In the genomic region with DNA sequence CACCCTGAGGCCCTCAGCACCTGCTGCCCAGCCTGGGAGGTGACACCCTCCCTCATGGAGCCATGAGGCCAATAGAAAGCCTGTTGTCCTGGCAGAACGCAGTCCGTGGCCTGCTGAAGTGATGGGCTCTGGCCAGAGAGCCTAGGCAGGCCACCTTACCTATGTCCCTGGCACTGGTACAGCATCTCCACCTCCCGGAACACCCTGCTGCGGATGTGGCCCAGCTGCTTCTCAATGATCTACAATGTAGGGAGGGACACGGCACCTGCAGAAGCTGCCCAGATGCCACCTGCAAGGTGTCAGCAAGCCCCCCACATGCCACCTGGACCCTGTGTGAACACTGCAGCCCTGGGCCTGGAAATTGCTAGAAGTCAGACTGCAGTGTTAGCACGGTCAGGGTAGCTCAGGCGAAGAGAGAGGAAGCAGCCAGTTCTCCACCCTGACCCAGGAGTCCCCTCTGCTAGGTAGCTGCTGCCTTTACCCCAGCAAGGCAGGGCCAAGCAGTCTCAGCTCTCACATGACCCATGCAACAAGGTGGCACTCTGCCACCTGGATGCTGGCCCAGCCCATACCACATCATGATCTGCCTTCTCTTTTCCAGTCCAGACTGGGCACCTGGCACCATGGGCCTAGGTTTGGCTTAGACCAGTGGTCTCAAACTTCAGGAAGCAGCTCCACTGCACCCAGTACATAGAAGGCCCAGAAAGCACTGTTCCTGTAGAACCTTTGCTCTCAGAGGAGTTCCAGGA, we compare ENCODE assay signal across 9 mouse cellular contexts. TPM values are rescaled to one million over a fixed set of nuclear protein-coding genes. Genes with fewer than 3 reads are reported as not detected.
DNase-seq lines count a peak whose midpoint lies in the region; ATAC-seq and TF ChIP-seq lines count a peak whose summit lies in the region.
"Had no signal": no experiment of that assay in that cellular context is flagged by ENCODE, and none has a peak within 500 bp of the region (broad histone marks: within the 10 kb centered on the region; RNA-seq: fewer than 3 reads in every experiment).

No protein-coding gene starts in this region.

- TF ChIP-seq CTCF in intestine, postnatal 0 days (IDR thresholded peaks at IDR 0.05; ENCODE audit: low read depth), result no peak

- no peaks in the 10 kb centered on the region for H3K9me3 ChIP-seq in intestine, postnatal 0 days (ENCODE audit: control insufficient read depth)
- H3K9me3 ChIP-seq: hindbrain, embryonic 15.5 days had no signal

- no peak overlapping the region for H3K9ac ChIP-seq in intestine, postnatal 0 days (ENCODE audit: low read depth, low read length)
- H3K9ac ChIP-seq: hindbrain, embryonic 15.5 days had no signal

- no peak overlapping the region for H3K4me2 ChIP-seq in intestine, postnatal 0 days (replicated peaks; ENCODE audit: low read depth)
- H3K4me2 ChIP-seq: hindbrain, embryonic 15.5 days had no signal

- H3K27me3 ChIP-seq in intestine, postnatal 0 days (replicated peaks; ENCODE audit: control insufficient read depth, insufficient read depth, low read length), result no peaks in the 10 kb centered on the region
- H3K27me3 ChIP-seq: hindbrain, embryonic 15.5 days had no signal

- H3K4me3 ChIP-seq in intestine, postnatal 0 days (ENCODE audit: low read depth, low read length), result no peak overlapping the region
- H3K4me3 ChIP-seq: hindbrain, embryonic 15.5 days had no signal

- ATAC-seq in intestine, postnatal 0 days, result no peak
- no peak for ATAC-seq in activated CD4-positive, CD25-positive, alpha-beta regulatory T cell, adult 4 months

- peaks cover 15% of the 10 kb centered on the region for H3K4me1 ChIP-seq in intestine, postnatal 0 days (replicated peaks; ENCODE audit: control insufficient read depth, insufficient read depth, low read length)

- H3K36me3 ChIP-seq in intestine, postnatal 0 days (ENCODE audit: control insufficient read depth, insufficient read depth), result peaks cover 69% of the 10 kb centered on the region

- WGBS in intestine, postnatal 0 days, result 92% methylated on average over 7 of the region's 7 CpGs

- DNase-seq in adrenal gland, adult 2 months, result peak; percentile 72
- DNase-seq in adrenal gland, postnatal 4 days (ENCODE audit: low spot score in 2 of 2), result no peak
- peak; percentile 41 for DNase-seq in 3134 (ENCODE audit: extremely low read depth, insufficient read length, low spot score)
- DNase-seq in cerebellum, postnatal 25 days, result peak; percentile 83 to 90
- no peak for DNase-seq in layer of hippocampus, postnatal 25 days (ENCODE audit: extremely low spot score in 1 of 2, low spot score in 1 of 2)
- no peak for DNase-seq in testis, postnatal 10 days (ENCODE audit: low spot score)

- peak overlapping the region; percentile 15 for H3K27ac ChIP-seq in intestine, postnatal 0 days (ENCODE audit: low read depth, low read length)
- H3K27ac ChIP-seq: hindbrain, embryonic 15.5 days had no signal

RNA-seq across cellular contexts. Expression of gene Mknk2, which starts 8.0 kb away (rescaled TPM):
- total RNA-seq in adrenal gland, adult 2 months (2021), result 100 to 1,000 TPM; 185 to 189 TPM
- polyA plus RNA-seq in adrenal gland, adult 2 months (2012; rRNA removed), result 427 and 546 TPM in 2 replicates
- 100 to 1,000 TPM; 126 to 134 TPM for total RNA-seq in adrenal gland, postnatal 4 days (2021)
- polyA plus RNA-seq in intestine, postnatal 0 days (2015; fragmentation: Nextera tagmentation; extraction: Ambion mirVana), result 38.4 and 38.6 TPM in 2 replicates
- total RNA-seq in layer of hippocampus, postnatal 25 days (2021), result 10 to 100 TPM; 45.0 to 50.9 TPM
- polyA plus RNA-seq in activated CD4-positive, CD25-positive, alpha-beta regulatory T cell, adult 4 months (2017; shearing (Covaris generic)), result 10 to 100 TPM; 56.1 to 64.2 TPM

RNA-seq across cellular contexts. Expression of gene Btbd2, which starts 13.0 kb away (rescaled TPM):
- total RNA-seq in adrenal gland, adult 2 months (2021), result 10 to 100 TPM; 54.1 to 73.9 TPM
- 165 and 166 TPM in 2 replicates for polyA plus RNA-seq in adrenal gland, adult 2 months (2012; rRNA removed)
- total RNA-seq in adrenal gland, postnatal 4 days (2021), result 10 to 100 TPM; 72.0 to 76.3 TPM
- 21.5 and 23.5 TPM in 2 replicates for polyA plus RNA-seq in intestine, postnatal 0 days (2015; fragmentation: Nextera tagmentation; extraction: Ambion mirVana)
- 100 to 1,000 TPM; 103 to 107 TPM for total RNA-seq in layer of hippocampus, postnatal 25 days (2021)
- 1 to 10 TPM; 5.5 to 6.1 TPM for polyA plus RNA-seq in activated CD4-positive, CD25-positive, alpha-beta regulatory T cell, adult 4 months (2017; shearing (Covaris generic))

RNA-seq across cellular contexts. Expression of gene Mob3a, which starts 31.9 kb away (rescaled TPM):
- 10 to 100 TPM; 18.0 to 19.4 TPM for total RNA-seq in adrenal gland, adult 2 months (2021)
- polyA plus RNA-seq in adrenal gland, adult 2 months (2012; rRNA removed), result 22.5 and 27.1 TPM in 2 replicates
- total RNA-seq in adrenal gland, postnatal 4 days (2021), result 10 to 100 TPM; 16.5 to 16.6 TPM
- 14.4 and 15.4 TPM in 2 replicates for polyA plus RNA-seq in intestine, postnatal 0 days (2015; fragmentation: Nextera tagmentation; extraction: Ambion mirVana)
- total RNA-seq in layer of hippocampus, postnatal 25 days (2021), result 10 to 100 TPM; 13.0 to 13.6 TPM
- 100 to 1,000 TPM; 212 to 221 TPM for polyA plus RNA-seq in activated CD4-positive, CD25-positive, alpha-beta regulatory T cell, adult 4 months (2017; shearing (Covaris generic))

RNA-seq across cellular contexts. Expression of gene Izumo4, which starts 32.1 kb away (rescaled TPM):
- 10 to 100 TPM; 13.2 to 21.2 TPM for total RNA-seq in adrenal gland, adult 2 months (2021)
- polyA plus RNA-seq in adrenal gland, adult 2 months (2012; rRNA removed), result 73.3 and 74.3 TPM in 2 replicates
- total RNA-seq in adrenal gland, postnatal 4 days (2021), result 10 to 100 TPM; 18.3 to 24.9 TPM
- 12.2 and 14.4 TPM in 2 replicates for polyA plus RNA-seq in intestine, postnatal 0 days (2015; fragmentation: Nextera tagmentation; extraction: Ambion mirVana)
- total RNA-seq in layer of hippocampus, postnatal 25 days (2021), result 10 to 100 TPM; 46.4 to 61.7 TPM
- 10 to 100 TPM; 80.1 to 96.5 TPM for polyA plus RNA-seq in activated CD4-positive, CD25-positive, alpha-beta regulatory T cell, adult 4 months (2017; shearing (Covaris generic))

RNA-seq across cellular contexts. Expression of gene Csnk1g2, which starts 47.3 kb away (rescaled TPM):
- total RNA-seq in adrenal gland, adult 2 months (2021), result 100 to 1,000 TPM; 110 to 133 TPM
- polyA plus RNA-seq in adrenal gland, adult 2 months (2012; rRNA removed), result 241 and 255 TPM in 2 replicates
- 100 to 1,000 TPM; 169 to 173 TPM for total RNA-seq in adrenal gland, postnatal 4 days (2021)
- polyA plus RNA-seq in intestine, postnatal 0 days (2015; fragmentation: Nextera tagmentation; extraction: Ambion mirVana), result 97.5 and 99.2 TPM in 2 replicates
- 100 to 1,000 TPM; 208 to 236 TPM for total RNA-seq in layer of hippocampus, postnatal 25 days (2021)
- polyA plus RNA-seq in activated CD4-positive, CD25-positive, alpha-beta regulatory T cell, adult 4 months (2017; shearing (Covaris generic)), result 10 to 100 TPM; 13.3 to 16.1 TPM

Comparison
In these comparisons a context has a peak if more than half of its experiments do, and no peak if none do; other contexts are left out.
1. DNase-seq: peak in adrenal gland, adult 2 months (single experiment), 3134 (single experiment) and cerebellum, postnatal 25 days (2 of 2); none in adrenal gland, postnatal 4 days (0 of 2), layer of hippocampus, postnatal 25 days (0 of 2) and testis, postnatal 10 days (single experiment).